Mouse (Mus musculus): ENCODE results near the gene Wfdc12.

Gene Wfdc12

DNA sequence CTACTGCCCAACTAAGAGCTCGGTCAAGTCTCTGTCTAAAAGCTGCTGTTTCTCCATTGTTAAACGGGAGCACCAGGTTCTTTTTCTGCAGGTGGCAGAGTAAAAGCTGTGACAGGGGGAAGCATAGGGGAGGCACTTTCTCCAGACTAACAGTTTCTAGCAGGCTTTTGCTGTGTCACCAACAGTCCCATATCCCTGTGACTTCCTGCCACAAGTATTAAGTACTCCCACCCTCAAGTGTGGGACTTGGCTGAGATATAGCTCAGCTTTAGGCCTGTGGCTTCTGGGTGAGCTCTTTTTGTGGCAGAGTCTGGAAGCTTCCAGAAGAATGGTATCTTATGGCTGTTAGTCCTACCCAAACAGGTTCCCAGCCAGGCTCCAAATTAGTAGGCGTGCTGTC, 14.6 kb downstream of the Wfdc12 start:
- DNase-seq (ENCODE audit: low spot score) = no peak

DNA sequence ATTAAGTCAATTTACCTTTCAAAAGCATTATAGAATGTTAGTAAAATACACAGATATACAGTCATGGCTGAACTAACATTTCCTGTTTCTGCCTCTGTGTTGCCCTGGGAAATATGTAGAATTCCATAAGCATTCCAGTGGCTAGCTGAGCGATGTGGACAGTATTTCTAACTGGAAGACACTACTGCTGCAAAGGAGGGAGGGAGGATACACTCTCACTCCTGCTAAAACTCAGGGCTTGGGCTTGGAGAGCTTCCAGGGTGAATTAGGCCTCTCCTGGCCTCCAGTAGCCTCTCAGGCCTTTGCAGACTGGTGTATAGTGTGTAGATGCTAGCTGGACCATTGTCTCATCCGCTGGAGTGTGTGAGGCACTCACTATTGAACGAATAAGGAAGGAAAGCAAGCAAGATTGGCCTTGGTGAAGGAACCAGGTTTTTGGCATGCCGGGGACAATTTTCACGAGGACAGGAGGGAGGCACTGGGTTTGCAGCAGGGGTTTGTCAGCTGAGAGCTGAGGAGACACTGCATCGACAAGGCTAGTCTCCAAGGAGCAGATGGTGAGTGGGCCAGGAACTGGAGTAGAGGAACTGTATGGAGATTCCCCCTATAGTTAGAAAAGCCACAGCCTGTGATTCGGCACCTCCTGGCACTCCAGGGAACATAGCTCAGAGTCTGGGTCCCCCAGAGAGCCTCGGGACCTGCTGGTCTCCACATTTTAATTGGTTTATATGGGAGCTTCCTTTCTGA, 15.6 kb downstream of the Wfdc12 start:
- DNase-seq (ENCODE audit: low spot score) = no peak

DNA sequence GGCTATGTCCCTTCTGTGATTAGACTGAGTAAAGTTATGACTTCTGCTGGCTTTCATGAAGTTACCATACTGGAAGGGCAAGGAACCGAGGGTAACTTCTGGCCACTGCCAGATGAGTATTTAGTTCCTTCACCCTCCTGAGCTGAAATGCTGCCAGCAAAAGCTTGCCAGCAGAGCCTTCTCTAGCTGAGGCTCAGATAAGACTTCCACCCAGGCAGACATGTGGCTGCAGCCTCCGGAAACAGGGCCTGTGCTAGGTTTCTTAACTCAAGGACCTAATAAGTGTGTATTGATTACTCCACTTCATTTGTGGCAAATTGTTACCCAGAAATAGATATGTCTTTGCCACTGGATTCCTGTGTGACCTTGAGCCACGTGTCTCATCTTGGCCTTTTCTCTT, 17.0 kb downstream of the Wfdc12 start:
- DNase-seq (ENCODE audit: low spot score) = no peak

DNA sequence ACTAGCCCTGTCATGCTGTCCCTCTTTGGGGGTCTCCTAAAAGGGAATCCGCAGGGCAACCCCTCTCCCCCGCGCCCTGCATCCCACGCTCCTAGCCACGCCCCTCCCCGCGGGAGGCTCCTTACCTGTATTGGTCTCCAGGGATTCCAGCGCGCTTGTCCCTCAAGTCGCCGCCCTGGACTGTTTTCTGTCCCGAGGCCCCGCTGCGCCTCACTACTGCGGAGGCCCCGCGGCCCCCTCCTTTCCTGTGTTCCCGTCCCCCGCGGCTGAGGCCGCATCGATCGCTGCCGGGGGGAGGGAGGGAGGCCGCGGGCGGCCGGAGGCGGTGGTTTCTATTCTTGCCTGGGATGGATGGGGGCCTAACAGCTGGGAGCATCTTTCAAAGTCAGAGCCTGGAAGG, 19.5 kb downstream of the Wfdc12 start, which contains the start of gene Kcns1:
Gene Kcns1 (minus strand): TSS at position 212 of the 400 bp plus-strand sequence.
- DNase-seq (ENCODE audit: low spot score) = no peak

DNA sequence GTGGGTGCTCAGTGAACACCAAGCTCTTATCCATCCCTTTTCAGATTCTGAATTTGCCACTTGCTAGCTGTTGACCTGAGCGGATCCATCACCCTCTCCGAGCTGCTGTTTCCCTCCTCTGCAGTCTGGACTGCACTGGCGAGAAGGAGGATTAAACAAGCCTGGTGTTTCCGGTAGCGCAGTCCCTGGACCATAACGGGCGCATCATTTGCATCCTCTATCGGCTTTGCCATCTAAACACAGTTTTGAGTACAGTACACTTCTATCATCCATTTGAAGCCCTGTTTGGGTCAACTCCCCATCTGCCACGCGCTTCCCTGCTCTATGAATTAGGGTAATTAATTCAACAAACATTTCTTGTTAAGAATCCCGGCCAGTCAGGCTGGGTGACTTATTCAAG, 20.1 kb downstream of the Wfdc12 start:
- DNase-seq (ENCODE audit: low spot score) = no peak

DNA sequence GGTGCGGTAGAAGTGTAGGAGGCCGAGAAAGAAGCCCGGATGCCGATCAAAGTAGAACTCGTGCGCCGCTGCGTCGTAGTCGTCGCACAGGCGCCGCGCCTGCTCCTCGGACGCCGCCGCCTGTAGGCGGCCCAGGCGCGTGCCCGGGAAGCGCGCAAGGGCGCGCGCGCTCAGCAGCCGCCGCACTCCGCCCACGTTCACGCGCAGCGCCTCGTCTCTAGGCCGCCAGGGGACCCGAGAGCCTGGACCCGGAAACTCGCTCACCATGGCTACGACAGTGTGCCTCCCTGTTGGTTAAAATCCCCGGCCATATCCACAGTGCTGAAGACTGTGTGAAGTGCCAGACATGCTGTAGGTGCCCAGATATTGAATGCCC, 21.8 kb downstream of the Wfdc12 start:
- no peak for DNase-seq (ENCODE audit: low spot score)

DNA sequence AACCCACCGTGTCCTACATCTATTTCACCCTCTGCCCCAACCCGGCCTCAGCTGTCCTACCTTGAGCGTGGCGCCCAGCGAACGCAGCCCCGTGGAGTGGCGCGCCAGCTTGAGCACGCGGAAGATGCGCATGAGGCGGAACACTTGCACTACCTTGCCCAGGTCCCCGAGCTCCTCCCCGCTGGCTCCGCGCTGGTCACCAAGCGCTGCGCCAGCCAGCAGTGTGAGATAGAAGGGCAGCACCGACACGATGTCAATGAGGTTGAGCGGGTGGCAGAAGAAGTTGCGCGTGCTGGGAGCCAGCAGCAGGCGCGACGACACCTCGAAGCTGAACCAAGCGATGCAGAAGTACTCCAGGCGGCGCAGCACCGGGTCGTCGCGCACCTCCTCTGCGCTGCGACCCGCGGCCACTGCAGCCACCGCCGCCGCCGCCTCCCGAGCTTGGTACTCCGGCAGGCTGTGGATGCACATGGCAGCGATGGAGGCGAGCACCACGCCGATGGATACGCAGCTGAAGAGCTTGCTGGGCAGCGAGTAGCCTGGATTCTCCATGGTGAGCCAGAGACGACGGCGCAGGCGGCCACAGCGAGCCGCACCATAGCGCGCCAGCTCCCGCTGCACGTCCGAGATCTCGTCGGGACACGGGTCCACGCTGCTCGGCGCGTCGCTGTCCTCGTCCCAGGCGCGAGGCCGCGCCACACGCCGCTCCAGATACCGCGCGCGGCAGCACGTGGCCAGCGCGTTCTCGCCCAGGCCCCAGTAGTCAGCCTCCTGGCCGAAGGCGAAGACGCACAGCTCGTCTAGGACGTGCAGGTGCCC, 22.4 kb downstream of the Wfdc12 start:
- DNase-seq (ENCODE audit: low spot score) = no peak

DNA sequence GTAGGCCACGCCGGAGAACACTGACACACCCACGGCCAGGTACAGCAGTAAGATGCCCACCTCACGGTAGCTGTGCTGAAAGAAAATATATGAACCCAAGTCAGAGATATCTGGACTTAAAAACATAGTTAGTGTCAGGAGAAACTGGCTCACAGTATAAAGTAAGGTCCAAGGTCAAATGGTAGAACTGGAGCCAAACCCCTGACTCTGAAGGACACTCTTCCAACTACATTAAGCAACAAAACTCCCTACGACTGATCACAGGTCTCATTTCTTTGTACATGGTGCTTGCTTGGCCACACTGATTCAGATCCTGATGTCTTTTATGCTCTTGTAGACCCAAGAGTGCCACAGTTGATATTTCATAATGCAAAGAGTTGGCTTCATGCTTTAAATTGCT, 25.5 kb downstream of the Wfdc12 start:
- no peak for DNase-seq (ENCODE audit: low spot score)

DNA sequence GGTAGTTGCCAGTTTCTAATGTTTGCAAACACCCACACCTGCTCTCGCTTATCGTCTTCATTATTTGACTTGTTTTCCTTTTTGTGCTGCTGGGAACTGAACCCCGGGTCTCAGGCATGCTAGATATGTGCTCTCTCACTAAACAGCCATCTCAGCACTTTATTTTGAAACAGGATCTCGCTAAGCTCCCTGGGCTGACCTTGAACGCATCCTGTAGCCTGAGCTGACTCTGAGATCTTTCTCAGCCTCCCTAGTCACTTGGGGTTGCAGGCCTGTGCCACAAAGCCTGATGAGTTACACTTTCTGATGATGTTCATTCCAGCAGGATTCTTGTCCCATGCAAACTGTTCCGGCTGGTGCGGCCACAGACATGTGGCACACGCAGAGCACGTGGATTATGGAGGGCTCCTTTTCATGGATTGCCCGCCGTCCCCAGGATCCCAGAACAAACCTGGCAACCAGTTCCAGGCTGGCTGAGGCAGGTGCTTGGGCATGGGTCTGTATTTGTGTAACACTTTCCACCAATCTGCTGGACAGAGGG, 28.8 kb downstream of the Wfdc12 start:
- no peak for DNase-seq (ENCODE audit: low spot score)

DNA sequence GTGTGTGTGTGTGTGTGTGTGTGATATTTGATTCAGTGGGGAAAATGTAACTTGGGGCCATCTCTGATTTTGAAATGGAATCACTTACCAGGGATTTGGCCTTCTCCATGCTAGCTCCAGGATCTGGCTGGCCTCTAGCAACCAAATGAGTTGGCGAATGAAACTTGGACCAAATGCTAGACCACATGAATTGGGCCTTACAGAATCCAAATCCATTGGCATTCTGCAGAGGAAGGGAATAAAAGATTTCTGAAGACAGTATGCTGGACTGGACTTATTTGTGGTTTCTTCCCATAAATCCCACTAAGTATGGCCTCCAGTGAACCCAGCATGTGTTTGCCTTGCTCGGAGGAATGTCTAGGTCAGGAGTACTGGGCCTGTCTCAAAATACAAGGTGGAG, 31.6 kb downstream of the Wfdc12 start:
- DNase-seq (ENCODE audit: low spot score) = no peak

DNA sequence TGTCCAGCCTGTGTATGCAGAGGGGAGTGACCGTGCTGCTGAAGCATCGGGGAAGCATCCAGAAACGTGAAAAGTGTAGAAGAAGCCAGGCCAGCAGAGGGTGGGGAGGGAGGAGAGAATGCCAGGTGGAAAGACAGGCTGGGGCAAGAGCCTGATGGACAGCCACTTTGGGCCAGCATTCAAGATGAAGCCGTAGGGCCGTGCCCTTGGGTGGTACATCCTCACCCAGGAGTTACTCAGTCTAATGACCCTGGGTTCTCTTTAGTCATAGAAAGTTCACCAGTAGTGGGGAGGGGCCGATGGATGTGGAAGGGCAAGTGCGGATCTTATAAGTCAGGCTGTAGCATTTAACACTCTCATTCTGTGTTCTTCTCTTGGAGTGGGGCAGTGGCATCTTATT, 34.2 kb downstream of the Wfdc12 start:
- DNase-seq (ENCODE audit: low spot score) = no peak

DNA sequence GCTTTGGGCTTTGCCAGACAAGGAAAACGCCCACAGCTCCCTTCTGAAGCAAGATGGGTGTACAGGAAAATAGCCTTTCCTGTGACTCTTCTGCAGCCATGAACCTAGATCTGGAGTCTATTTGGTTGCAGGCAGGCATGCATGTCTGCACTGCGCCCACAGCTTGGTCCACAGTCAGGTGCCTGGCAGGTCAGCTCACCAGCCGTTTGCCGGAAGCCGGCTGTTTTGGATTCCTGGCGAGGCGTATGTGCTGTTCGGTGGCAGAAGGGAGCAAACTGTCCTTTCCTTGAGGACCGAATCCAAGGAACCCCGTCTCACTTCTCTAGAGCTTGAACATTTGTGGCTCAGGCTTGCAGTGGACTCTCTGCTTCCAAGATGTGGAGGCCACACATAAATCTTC, 36.4 kb downstream of the Wfdc12 start:
- no peak for DNase-seq (ENCODE audit: low spot score)

DNA sequence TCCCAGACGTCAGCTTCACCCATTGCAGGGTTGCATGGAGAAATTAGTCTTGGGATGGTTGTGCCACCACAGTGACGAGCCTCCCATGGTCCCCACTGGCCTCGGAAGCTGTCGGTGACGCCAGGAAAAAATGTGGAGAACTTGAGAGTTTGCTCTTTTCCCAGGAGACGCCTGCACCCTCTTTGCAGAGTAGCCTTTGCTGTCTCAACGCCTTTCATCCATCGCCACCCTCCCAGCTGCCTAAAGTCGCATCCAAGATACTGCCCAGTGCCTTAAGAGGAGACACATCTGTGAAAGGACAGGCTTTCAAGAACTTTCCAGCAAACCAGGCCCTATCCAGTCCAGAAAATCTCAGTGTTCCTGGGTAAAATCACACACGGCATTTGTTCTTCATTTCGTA, 38.1 kb downstream of the Wfdc12 start:
- DNase-seq (ENCODE audit: low spot score) = no peak

DNA sequence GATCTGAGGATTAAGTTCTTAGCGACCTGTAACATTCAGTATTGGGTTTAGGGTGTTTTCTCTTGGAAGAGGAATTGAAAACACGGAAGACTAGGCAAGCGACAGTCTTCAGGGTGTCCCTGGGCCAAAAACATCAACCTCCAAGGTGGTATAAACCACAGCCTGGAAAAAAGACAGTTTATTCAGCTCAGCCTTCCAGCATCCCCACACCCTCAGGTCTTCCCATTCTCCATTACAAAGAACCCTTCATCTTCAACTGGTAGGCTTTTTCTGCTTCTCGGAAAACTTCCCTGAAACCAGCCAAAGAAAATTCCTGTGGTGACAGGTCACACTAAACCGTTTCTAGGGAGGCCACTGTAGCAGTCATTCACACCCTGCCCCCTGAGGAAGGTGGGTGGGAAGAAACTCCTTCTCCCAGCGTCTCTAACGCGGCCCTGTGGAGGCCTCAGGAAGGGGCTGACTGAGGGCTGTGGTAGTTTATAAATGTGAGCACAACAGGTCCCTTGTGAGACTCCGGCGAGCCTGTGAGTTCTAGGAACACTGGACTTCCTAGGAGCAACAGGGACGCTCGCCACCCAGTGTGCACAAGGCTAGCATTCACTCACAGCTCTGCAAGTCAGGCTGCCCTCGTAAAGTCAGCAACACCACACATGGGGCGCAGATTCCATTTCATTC, 40.2 kb downstream of the Wfdc12 start:
- no peak for DNase-seq (ENCODE audit: low spot score)

DNA sequence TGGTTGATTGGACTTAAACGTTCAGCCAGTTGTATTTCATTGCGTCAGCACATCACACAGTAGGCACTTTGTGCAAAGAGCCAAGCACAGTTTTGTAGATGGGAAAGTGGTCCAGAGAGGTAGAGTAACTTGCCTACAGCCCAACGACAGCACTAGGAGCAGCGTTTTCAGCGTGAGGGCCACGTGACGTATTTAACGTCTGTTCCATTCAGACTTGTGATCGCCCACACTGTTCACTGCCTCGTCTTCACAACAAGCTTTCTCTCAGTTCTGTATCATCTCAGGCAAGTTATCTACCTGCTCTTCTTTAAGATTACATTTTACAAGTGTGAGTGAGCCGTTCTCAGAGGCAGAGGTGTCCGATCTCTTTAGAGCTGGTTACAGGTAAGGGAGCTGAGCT, 43.9 kb downstream of the Wfdc12 start:
- no peak for DNase-seq (ENCODE audit: low spot score)

DNA sequence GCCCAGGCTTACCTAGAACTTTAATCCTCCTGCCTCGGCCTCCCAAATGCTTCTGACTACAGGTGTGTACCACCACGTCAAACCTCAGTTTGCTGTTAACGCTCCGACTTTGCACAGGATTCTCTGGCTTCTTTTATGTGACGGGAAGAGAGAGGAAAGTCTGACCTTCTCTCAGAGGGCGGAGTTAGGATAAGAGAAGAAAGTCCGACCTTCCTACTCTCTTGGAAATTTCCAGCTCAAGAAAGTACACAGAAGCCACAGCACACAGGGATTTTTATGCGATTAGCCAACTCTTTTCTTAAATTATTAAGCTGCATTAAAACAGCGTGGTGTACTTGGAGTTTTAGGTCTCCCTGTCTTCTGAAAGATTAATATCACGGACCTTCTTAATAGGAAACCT, 45.9 kb downstream of the Wfdc12 start:
- no peak for DNase-seq (ENCODE audit: low spot score)

DNA sequence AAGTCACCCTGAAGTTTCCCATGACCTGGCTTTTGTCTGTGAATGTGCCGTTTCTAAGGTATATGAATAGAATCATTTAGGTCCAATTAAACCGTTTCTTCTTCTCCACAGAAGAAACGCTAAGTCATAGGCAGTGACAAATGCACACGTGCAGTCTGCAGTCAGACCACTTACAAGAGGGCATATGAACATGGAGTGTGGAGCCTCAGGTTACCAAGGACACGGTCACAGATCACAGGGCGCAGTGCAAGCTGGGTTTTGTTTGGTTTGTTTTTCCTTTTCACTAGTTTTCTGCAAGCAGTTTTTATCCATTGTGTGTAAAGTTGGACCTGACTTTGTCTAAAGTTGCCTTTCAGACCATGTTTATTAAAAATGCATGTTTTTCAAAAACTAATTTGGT, 46.4 kb downstream of the Wfdc12 start:
- no peak for DNase-seq (ENCODE audit: low spot score)

DNA sequence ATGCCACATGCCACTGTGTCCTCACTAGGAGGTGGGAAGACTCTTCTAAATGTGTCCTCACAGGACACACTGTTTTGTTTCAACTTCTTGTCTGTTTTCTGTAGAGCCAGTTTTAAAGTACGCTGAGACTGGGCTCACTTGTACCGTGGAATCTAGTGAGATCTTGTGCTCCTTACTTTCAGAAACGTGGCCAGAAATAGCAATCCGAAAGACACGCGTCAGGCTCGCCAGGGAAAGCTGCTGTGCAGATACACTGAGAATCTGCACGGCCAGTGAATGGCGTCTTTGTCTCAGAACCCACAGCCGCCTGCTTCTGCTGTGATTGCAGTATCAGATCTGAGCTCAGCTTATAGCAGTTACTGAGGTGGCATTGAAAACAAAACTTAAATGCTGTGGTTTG, 48.4 kb downstream of the Wfdc12 start:
- DNase-seq (ENCODE audit: low spot score) = no peak

Measured in ovary, postnatal 14 days (tissue).